Mouse (Mus musculus): ENCODE results near the gene Ccdc130.

The Ccdc130 gene

GRCm38 (mm10) chr8:84269950-84270773, at the start of gene Ccdc130:
Ccdc130 (minus strand) TSS chr8:84270380.
- peak; percentile 100 for DNase-seq

DNA sequence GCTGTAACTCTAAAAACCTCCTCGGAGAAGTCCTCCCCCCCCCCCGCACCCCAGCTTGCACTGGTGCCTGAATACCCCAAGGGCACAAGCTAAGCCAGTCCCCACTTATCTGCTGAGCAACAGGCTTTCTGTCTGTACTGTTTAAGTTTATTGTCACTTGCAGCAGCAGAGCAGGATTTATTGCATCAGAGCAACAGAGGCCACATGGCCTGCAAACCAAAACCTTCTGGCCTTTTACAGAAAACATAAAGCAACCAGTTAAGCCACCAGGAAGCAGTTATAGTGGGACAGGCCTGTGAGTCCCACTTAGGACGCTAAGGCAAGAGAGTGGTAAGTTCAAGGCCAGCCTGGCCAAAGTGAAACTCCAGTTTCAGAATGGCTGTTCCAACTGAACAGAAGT, 38.2 kb upstream of the Ccdc130 start:
- DNase-seq = no peak

DNA sequence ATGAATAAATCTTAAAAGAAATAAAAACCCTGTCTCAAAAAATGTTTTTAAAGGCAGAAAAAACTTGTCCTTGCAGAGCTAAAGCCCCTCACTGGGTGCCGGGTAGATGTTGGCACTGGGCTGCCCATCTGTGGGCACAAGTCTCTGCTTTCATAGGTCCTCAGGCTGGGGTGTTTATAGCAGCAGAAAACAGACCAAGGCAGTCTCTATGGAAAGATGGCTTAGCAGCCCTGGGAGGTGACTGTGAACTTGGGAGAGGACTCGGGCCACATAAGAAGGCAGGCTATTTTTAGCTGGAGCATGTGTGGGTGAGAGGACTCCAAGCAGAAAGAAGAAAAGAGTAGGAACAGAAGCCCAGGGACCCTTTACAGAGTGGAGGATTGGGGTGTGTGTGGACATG, 33.8 kb upstream of the Ccdc130 start:
- DNase-seq = peak; percentile 90

DNA sequence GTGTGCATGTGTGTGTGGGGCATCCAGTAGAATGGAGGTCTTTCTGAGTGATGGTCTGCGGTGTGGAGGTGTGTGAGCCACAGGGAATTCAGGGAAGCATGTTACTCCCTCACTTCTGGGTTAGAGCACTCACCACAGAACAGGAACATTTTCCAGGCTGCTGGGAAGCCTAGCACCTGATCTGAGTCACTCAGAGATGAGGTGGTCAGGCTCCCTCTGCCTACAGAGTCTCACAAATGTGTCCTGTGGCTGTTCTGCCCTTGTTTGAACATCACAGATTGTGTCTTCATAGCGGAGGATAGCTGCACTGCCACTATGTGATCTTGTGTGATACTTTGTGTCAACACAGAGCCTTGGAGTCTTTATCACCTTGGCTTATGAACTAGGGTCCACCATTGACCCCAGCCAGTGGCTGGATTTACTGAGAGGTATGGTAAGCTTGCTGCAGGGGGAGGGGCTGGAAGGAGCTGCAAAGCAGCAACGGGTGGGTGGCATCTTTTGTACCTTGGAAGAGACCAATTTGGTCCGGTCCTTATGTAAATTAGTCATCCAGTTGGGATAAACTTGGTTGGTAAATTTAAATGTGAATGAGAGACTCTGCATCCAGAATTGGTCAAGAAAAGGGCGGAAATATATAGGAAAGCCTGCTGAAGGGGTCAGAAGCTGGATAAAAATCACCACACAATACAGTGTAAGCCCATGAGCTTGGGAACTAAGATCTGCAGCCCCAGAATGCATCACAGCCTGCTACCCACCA, 27.0 kb upstream of the Ccdc130 start:
- peak; percentile 53 for DNase-seq

GRCm38 (mm10) chr8:84291688-84292087, 21.5 kb upstream of the Ccdc130 start:
- DNase-seq = no peak

GRCm38 (mm10) chr8:84291086-84291485, 20.9 kb upstream of the Ccdc130 start:
- no peak for DNase-seq

- DNase-seq = no peak
Measured at GRCm38 (mm10) chr8:84288892-84289291, 18.7 kb upstream of the Ccdc130 start.

DNA sequence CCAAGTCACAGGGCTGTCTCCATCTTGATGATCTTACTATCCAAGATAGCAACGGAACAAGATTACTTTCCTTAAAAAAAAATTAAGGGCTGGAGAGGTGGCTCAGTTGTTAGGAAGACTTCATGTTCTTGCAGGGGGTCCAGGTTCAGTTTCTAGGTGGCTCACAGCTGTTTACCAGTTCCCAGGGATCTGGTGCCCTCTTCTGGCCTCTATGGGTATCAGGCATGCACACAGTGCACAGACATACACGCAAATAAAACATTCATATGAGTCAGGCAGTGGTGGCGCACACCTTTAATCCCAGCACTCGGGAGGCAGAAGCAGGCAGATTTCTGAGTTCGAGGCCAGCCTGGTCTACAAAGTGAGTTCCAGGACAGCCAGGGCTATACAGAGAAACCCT, 15.5 kb upstream of the Ccdc130 start:
- DNase-seq = peak; percentile 92

DNA sequence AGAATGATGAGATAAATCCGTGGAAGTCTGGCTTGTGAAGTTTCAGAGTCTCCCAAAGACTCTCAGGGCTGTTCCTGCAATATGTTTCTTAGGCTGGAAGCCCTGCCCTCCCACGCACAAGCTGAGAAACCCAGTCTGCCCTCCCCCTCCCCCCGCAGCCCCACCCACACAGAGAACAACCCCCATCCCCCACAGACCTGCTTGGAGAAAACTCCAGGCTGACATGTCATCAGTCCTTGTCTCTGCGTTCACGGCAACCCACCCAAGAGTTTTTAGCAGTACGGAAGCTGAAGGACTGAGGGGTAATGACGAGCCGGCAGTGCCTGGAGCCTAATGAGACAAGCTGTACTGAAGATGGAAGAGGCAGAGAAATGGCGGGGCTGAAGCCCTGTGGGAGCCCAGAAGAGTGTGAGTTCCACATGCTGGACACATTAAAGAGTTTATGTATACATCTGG, 14.5 kb upstream of the Ccdc130 start:
- DNase-seq = peak; percentile 93

DNA sequence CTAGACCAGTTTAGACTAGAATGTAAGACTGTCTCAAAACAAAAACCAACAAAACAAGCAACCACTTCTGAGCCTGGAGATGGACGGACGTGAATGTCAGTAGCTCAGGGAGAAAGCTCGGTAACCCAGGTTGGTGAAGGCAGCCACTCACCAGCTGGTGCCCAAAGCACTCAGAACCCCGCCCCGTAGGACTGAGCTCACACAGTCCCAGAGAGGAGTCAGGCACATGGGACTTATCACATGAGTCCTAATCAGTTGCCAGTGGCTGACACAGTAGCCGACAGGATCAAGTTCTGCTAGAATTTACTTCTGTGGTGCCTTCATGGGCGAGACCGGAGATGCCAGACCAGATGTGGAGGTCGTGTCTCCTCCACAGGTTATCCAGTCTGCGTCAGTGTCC, 10.6 kb upstream of the Ccdc130 start:
- no peak for DNase-seq

DNA sequence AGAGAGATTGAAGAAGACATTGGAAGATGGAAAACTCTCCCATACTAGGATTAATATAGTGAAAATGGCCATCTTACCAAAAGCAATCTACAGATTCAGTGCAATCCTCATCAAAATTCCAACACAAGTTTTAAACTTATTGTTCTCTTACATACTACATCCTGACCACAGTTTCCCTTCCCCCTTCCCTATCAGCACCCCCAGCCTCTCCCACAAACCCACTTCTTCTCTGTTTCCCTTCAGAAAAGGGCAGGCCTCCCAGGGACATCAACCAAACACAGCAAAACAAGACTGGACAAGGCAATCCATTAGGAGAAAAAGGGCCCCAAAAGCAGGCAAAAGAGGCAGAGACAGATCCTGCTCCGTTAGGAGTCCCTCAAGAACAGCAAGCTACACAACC, 6.3 kb upstream of the Ccdc130 start:
- no peak for DNase-seq

DNA sequence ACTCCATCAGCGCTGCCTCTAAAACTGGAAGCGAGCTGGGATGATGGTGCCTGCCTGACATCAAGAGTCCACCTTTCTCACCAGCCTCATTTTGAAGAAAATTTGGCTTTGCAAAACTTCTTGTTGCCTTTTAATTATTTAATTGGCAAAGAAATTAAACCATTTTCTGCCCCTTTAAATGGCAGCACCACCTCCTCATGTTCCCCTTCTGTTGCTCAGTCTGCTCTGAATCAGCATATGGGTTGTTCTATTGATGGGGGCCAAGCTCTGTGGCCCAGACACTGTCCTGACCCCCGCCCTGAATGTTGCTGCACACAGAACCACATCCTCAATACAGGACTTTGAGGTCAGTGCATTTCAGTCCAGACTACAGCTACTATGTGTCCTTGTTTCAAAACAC, 3.8 kb upstream of the Ccdc130 start:
- no peak for DNase-seq

DNA sequence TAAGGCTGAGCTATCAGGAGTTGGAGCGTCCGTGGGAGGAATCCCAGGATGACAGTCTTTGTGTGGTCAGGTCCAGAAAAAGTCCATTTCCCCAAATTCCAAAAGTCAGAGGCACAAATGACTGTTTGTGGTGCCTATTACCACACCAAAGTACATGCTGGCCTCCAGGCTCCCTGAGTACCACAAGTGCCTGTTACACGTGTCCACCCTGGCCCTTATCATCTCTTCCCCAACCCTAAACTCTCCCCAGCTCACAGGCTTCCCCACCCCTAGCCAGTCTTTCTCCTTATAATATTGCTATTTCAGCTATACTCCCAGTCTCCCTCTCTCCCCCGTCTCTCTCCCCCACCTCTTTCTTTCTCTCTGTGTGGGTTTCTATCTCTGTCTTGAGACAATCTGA, 2.1 kb upstream of the Ccdc130 start:
- DNase-seq = no peak

DNA sequence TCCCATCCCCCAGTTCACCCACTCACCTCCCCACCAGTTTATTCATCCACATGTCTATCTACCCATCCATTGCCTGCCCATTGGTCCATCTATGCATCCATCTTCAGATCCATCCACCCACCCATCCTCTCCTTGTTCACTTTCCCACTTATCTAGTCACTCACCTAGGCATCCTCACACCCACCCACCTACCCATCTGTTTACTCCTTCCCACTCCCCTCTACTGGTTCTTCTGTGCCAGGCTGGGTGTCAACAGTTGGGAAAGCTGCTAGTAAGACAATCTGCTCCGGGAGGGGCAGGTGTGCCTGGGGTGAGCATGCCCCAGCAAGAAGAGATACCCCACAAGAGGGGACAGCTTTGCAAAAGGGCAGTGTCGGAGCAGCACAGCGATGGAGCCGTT, 9.1 kb downstream of the Ccdc130 start:
- DNase-seq = no peak

DNA sequence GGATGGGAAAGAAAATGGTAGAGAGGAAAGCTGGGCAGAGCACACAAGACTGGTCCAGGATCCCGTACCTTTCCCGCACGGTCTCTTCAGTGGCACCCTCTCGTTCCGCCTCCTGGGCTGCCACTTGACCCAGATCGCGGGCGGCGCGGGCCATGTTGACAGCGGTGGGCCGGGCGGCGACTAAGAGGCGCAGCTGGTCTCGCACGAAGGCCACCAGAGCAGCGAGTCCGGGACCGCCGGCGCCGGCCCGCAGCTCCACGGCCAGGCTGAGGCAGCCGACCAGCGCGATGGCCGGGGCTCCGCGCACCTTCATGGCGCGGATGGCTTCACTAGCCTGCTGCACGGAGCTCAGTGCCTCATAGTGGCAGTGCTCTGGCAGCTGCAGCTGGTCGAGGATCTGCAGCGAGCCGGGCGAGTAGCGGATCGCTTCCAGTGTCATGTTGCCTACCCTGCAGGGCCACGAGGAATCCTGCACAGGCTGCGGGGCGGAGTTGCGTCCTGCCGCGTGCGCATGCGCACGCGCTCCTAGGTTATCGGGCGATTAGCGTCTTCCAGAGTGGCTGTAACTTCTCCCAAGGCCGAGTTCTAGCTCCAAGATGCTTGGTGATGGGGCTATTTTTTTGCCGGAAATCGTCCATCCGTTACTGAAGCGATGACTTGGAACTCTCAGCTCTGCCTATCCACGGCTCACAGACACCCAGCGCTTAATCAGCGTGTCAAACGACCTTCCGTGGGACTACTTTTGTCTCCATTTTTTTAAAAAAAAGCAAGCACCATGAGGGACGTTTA, 13.2 kb downstream of the Ccdc130 start, which contains the start of gene Mri1:
Gene Mri1, minus strand, starts transcription at position 505 of the 789 bp plus-strand sequence.
- peak; percentile 99 for DNase-seq

DNA sequence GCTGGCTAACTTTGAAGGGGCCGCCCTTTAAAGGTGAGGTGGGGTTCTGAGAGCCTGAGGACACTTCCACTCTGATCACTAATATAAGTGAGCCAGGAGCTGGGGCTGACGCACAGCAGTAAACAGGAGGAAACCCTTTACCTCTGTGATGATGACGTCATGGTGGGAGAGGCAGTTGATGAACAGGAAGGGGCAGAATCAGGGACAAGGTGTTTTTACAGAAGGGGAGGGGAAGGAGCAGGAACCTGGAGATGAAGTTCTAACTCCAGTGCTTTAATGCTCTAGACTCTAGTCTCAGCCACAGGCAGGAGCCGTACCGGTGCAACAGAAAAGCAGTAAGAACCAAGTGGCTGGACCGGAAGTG, 13.7 kb downstream of the Ccdc130 start:
- DNase-seq = no peak

- DNase-seq = no peak
Measured at GRCm38 (mm10) chr8:84255858-84256257, 14.3 kb downstream of the Ccdc130 start.

DNA sequence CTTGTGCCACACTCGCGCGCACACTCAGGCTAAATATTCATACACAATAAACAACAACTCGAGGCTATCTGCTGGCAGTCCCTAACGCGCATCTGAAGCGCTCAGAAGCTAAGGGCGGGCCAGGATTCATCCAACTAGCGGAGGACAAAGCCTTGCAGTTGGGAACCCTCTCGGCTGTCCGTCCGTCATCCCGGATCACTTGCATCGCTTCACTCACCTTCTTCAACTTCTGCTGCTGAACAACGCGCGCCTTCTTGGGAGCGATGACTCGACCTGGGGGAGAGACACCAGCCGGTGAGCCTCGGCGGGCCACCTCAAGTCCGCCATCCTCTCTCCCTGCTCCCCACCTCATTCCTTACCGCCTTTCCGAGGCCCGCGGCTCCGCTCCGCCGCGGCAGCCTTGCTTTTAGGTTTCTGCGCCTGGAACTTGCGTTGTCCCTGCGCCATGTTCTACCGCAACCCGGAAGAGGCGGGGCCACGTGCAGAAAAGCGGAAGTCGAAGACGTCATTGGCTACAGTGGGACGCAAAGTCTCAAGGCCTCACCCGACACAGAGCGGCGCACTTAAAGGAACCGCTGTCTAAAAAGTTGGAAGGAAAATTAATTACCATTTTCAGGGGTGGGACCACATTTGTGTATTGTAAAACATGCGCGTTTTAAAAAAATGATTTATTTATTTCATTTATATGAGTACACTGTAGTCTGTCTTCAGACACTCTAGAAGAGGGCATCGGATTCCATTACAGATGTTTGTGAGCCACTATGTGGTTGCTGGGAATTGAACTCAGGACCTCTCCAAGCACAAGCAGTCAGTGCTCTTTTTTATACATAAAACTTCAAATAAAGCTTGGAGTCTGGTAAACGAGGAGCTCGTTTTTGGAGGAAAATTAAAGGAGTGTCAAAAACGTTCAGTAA, 20.7 kb downstream of the Ccdc130 start, which contains the start of gene D8Ertd738e:
Gene D8Ertd738e, minus strand, starts transcription at position 463 of the 914 bp plus-strand sequence.
- peak; percentile 99 for DNase-seq

DNA sequence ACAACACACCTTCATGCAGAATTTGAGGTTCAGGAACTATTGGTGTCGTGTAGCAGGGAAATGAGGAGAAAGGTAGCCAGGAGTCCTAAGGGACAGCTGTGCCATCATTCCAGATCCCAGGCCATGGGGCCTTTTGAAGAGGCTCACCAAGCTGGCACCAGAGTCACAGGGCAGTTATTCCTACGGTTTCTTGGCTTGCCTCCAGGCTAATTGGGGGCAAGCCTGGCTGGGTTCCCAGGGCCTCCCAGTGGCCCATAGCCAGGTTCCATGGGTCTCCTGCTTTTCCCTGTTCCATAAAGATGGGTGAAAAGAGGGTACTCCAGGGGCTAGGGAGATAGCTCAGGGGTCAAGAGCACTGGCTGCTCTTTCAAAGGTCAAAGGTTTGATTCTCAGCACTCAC, 28.4 kb downstream of the Ccdc130 start:
- DNase-seq = no peak

DNA sequence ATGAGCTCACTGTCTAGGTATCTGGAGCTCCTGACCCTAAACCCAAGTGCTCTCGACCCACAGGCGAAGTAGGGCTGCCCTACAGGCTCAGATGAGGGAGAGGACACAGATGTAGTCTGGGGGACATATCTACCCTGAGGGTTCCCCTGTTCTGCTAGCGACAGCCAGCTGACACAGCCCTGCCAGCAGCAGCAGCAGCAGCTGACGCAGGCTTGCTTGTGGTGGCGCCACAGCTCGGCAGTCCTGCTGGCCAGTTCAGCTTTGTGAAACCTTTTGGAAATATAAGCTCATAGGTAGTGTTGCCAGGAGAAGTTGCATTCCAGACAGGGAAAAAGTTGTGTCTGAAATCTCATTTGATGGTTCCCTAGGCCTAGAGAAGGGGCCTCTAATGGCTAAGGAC, 29.0 kb downstream of the Ccdc130 start:
- DNase-seq = no peak

DNA sequence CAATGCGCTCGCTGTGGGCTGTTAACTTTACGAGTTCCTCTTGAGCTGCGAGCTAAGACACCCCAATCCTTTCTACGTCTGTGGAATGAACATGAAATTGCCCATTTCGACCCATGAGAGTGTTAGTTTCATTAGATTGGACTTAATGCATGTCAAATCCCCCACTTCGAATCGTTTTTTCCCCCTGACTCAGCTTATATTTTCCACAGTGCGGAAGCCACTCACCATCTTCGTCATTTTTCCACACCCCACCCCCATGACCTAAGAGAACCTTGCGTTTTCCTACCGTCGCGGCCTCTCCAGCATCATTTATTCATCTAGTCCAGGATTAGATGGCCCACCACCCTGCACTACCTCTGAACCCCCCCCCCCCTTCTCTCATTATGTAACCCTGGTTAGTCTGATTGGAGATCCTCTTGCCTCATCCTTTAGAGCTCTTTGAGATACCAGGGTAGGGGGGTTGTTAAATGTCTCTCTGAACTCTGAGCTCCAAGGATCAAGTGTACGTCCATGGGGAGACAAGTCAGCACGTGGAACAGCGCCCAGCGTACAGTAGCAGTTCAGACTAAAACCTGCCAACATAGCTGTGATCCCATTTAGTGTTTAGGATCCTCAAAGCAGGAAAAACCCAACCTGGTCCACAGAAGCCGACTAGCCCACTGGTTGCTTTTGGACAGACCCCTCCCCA, 32.5 kb downstream of the Ccdc130 start:
- DNase-seq = peak; percentile 96

Data from heart, adult 11 months (tissue).